Mouse (Mus musculus) hindbrain, embryonic 14.5 days (tissue): ENCODE measurements around the gene Cntnap5c. TPM values are rescaled to one million over a fixed set of nuclear protein-coding genes. Genes with fewer than 3 reads are reported as not detected.

Experiments
- ATAC-seq: fragments of 200-750 bp; cut with Nextera tagmentation; 2 replicates; pipeline ENCODE4 v1.8.0; 2017; ENCODE audit warnings: moderate number of reproducible peaks, mild to moderate bottlenecking, moderate TSS enrichment, moderate library complexity; ENCODE audit not compliant: low FRiP score
- DNase-seq: peaks from one replicate; pipeline ENCODE4 v3.0.0-alpha.2; 2015; ENCODE audit warnings: low spot score
- H3K27ac ChIP-seq: fragments of 300-500 bp; sonication (generic); 2 replicates; pipeline ENCODE4 v1.5.1; 2014; ENCODE audit warnings: mild to moderate bottlenecking, moderate library complexity
- H3K27me3 ChIP-seq: fragments of 300-500 bp; sonication (generic); 2 replicates; pipeline ENCODE4 v1.6.1; 2014; ENCODE audit warnings: mild to moderate bottlenecking, low read length, mixed read lengths; ENCODE audit not compliant: control insufficient read depth, insufficient read depth
- H3K36me3 ChIP-seq: fragments of 300-500 bp; sonication (generic); replicated peaks from 2 replicates; pipeline ENCODE4 v1.6.1; 2014; ENCODE audit not compliant: control insufficient read depth, insufficient read depth
- H3K4me1 ChIP-seq: fragments of 300-500 bp; sonication (generic); replicated peaks from 2 replicates; pipeline ENCODE4 v1.6.1; 2014; ENCODE audit warnings: antibody characterized with exemption, low read length, mixed read lengths; ENCODE audit not compliant: control insufficient read depth, insufficient read depth
- H3K4me2 ChIP-seq: fragments of 300-500 bp; sonication (generic); replicated peaks from 2 replicates; pipeline ENCODE4 v1.6.1; 2014; ENCODE audit warnings: mild to moderate bottlenecking, moderate library complexity
- H3K4me3 ChIP-seq: fragments of 300-500 bp; sonication (generic); replicated peaks from 2 replicates; pipeline ENCODE4 v1.5.1; 2014; ENCODE audit warnings: mild to moderate bottlenecking, low read length
- H3K9ac ChIP-seq: fragments of 300-500 bp; sonication (generic); 2 replicates; pipeline ENCODE4 v1.6.1; 2014
- H3K9me3 ChIP-seq: fragments of 300-500 bp; sonication (generic); 2 replicates; pipeline ENCODE4 v1.6.1; 2016; ENCODE audit warnings: low read length; ENCODE audit not compliant: control insufficient read depth
- WGBS: fragments of 180-500 bp; shearing (Covaris S2); extraction: QIAGEN DNeasy Blood & Tissue Kit; methylation state at CpG from one replicate; pipeline ENCODE4 v1.1.7; 2014; 5-methylcytosine and 5-hydroxymethylcytosine counted together
- polyA plus RNA-seq: library from polyadenylated mRNA; unstranded; fragments of >200 nt; fragmentation: Nextera tagmentation; extraction: Ambion mirVana; gene quantifications from 2 replicates; pipeline ENCODE4 v1.2.1, GENCODE M21; 2014

Cntnap5c gene
- 2.0 TPM in 2 replicates for polyA plus RNA-seq

DNA sequence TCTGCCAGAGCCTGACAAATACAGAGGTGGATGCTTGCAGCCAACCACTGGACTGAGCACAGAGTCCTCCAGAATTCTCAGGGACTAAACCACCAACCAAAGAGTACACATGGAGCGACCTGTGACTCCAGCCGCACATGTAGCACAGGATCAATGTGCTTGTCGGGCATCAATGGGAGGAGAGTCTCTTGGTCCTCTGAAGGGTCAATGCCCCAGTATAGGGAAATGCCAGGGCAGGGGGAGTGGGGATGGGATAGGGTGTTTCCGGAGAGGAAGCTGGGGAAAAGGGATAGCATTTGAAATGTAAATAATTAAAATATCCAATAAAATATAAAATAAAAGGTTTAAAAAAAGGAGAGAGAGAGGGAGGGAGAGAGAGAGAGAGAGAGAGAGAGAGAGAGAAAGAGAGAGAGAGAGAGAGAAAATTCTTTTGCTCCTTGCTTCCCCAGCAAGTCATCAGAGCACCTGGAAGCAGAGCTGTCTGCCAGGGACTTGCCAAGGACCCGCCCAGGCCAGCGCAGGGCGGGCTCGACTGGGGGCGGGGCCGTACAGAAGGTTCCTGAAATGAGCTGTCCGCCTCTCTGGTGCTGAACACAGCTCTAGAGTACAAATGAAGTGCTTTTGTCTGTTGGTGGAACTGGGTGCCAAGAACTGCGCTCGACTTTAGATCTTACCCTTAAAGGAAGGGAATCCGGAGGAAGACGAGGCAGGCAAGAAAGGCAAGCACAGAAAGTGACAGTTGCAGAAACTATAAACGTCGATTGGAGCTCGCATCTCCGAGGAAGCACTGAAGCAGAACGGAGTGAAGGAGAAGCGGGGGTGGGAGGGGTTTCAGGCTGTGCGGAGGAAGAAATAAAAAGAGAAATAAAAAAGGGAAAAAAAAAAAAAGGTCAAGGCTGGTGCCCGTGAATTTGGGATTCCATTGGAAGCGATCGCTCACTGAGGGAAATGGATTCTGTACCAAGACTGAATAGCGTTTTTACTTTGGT lies at the start of gene Cntnap5c:
Gene Cntnap5c, plus strand, starts transcription at position 949 of the 989 bp plus-strand sequence.
- ATAC-seq, result peak; percentile 90
- no peaks in the 10 kb centered on the region for H3K27me3 ChIP-seq
- WGBS, result 16% methylated on average over 26 of the region's 26 CpGs
- H3K9me3 ChIP-seq, result no peaks in the 10 kb centered on the region
- H3K4me3 ChIP-seq, result peak within 1 kb of the TSS; percentile 41
- peak; percentile 74 for DNase-seq
- H3K4me2 ChIP-seq, result peak within 1 kb of the TSS; percentile 68
- peak within 1 kb of the TSS; percentile 48 for H3K9ac ChIP-seq
- H3K27ac ChIP-seq, result no peak within 1 kb of the TSS
- peaks cover 10% of the 10 kb centered on the region; the same call in 1 of the 2 replicates for H3K4me1 ChIP-seq
- no peaks in the 10 kb centered on the region for H3K36me3 ChIP-seq

DNA sequence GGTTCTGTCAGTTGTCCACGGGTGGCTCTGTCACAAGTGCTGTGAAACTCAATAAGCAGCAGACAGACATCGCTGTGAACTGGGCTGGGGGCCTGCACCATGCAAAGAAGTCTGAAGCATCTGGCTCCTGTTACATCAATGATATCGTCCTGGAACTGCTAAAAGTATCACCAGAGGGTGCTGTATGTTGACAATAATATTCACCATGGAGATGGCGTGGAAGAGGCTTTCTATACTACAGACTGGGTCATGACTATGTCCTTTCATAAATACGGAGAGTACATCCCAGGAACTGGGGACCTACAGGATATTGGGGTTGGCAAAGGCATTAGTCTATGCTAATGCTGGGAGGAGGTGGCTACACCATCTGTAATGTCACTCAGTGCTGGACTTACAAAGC lies 27.3 kb upstream of the Cntnap5c start, which contains the start of gene Gm21834:
Gene Gm21834, minus strand, starts transcription at position 101 of the 400 bp plus-strand sequence.
- no peak for DNase-seq
- ATAC-seq, result no peak
- Histone ChIP-seq H3K4me3 (no peak within 1 kb of the TSS), H3K27me3 (no peaks in the 10 kb centered on the region), H3K4me2 (no peak within 1 kb of the TSS), H3K9ac (no peak within 1 kb of the TSS), H3K4me1 (no peaks in the 10 kb centered on the region), H3K36me3 (no peaks in the 10 kb centered on the region), H3K27ac (no peak within 1 kb of the TSS), H3K9me3 (no peaks in the 10 kb centered on the region)
- WGBS, result 86% methylated on average over 5 of the region's 5 CpGs

DNA sequence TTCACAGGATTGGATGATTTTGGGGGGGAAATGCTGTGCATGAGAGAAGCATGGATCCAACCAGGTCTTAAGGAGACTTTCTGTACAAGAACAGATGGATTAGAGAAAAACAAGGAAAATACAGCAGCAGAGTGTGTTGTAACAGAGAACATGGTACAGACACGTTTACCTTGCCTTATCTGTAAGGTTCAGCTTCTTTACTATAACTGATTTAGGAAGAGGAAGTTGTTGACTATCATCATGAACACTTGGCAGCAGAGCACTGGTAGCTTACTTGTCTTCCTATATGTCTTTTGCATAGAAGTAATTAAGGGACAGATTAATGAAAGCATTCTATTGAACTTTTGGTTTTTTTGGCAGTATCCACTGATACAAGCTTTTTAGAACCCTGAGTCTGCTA lies 11.3 kb upstream of the Cntnap5c start:
- 74% methylated on average over 1 of the region's 1 CpGs for WGBS
- ATAC-seq, result no peak
- no peak for DNase-seq

DNA sequence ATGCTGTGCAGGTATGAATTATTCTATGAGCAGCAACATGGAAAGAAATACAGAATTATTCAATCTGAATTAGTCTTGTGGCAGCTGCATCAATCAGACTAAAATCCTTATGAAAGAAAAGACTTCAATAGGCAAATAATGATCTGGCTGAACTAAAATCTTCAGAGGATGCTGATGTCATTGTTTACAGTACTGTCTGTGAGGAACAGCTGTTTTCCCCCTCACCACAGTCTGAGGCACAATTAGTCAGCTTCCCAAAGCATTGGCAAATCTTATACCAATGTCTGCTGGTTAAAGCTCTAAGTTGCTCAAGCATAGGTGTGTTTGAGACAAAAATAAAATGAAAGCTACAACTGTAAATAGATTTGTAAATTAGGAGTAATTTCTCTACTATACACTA lies 2.1 kb upstream of the Cntnap5c start:
- H3K27me3 ChIP-seq, result no peaks in the 10 kb centered on the region
- H3K9ac ChIP-seq, result no peak overlapping the region
- H3K4me3 ChIP-seq, result no peak overlapping the region
- no peaks in the 10 kb centered on the region for H3K9me3 ChIP-seq
- H3K4me1 ChIP-seq, result peaks cover 10% of the 10 kb centered on the region; the same call in 1 of the 2 replicates
- H3K36me3 ChIP-seq, result no peaks in the 10 kb centered on the region
- no peak overlapping the region for H3K4me2 ChIP-seq
- DNase-seq (no peak), ATAC-seq (no peak)
- H3K27ac ChIP-seq, result no peak overlapping the region

More for the DNA sequence above, 11.3 kb upstream of the Cntnap5c start:
- no peak overlapping the region for H3K4me2 ChIP-seq
- no peaks in the 10 kb centered on the region for H3K9me3 ChIP-seq
- H3K9ac ChIP-seq, result no peak overlapping the region
- no peaks in the 10 kb centered on the region for H3K4me1 ChIP-seq
- no peaks in the 10 kb centered on the region for H3K36me3 ChIP-seq
- no peak overlapping the region for H3K27ac ChIP-seq
- H3K4me3 ChIP-seq, result no peak overlapping the region
- no peaks in the 10 kb centered on the region for H3K27me3 ChIP-seq

DNA sequence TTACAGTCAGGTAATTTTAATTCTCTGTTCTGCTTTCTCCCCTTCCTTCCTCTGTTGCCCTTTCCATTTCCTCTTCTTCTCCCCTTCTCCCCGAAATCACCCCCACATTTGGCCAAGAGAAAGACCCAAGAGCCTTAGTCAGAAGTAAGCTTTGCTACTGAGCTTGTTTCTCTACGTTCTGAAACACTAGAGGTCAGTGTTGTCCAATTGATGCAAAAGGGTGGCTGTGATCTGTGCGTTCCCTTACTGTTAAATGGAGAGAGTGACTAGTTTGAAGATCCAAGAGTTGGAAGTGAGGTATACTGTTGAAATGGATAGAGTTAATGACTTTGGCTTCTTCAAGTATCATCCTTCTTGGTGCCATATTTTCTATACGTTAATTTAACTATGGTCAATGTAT lies 1.5 kb downstream of the Cntnap5c start:
- Histone ChIP-seq H3K4me1 (peaks cover 10% of the 10 kb centered on the region; the same call in 1 of the 2 replicates), H3K9ac (no peak overlapping the region), H3K4me2 (peak overlapping the region; percentile 68; the same call in 1 of the 2 replicates), H3K27me3 (no peaks in the 10 kb centered on the region), H3K4me3 (peak overlapping the region; percentile 9; the same call in 1 of the 2 replicates), H3K36me3 (no peaks in the 10 kb centered on the region), H3K27ac (no peak overlapping the region), H3K9me3 (no peaks in the 10 kb centered on the region)
- DNase-seq (peak; percentile 82), ATAC-seq (peak; percentile 65; the same call in 1 of the 2 replicates)
- WGBS, result 20% methylated on average over 4 of the region's 4 CpGs

DNA sequence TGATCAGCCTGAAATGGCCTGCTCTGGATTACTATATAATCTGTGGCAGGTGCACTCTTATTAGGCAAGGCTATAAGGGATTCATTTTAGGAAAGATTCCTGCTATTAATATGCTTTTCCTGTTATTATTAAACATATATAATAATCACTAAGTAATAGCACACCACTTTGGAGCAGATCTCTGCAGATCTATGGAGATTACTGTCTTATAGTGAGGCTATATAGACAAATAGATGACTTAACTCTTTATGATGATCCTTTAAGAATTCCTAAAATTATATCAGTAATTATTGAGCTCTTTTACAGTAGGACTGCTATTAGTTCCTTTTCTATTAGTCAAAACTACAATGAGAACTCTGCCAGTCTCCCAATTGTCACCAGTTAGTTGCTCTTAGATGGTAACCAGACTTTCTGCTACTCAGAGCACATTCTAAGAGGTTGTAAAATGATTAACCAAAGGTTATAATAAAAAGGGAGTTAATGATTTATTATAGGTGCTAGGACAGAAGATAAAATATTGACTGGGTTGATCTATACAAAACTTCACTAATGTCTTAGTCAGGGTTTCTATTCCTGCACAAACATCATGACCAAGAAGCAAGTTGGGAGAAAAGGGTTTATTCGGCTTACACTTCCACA lies 18.9 kb downstream of the Cntnap5c start:
- no peak overlapping the region for H3K9ac ChIP-seq
- H3K27ac ChIP-seq, result no peak overlapping the region
- no peaks in the 10 kb centered on the region for H3K27me3 ChIP-seq
- WGBS, result 100% methylated on average over 1 of the region's 1 CpGs
- H3K4me1 ChIP-seq, result no peaks in the 10 kb centered on the region
- DNase-seq, result no peak
- H3K4me2 ChIP-seq, result no peak overlapping the region
- peaks cover 8% of the 10 kb centered on the region; the same call in 1 of the 2 replicates for H3K9me3 ChIP-seq
- ATAC-seq, result no peak
- no peak overlapping the region for H3K4me3 ChIP-seq
- no peaks in the 10 kb centered on the region for H3K36me3 ChIP-seq

DNA sequence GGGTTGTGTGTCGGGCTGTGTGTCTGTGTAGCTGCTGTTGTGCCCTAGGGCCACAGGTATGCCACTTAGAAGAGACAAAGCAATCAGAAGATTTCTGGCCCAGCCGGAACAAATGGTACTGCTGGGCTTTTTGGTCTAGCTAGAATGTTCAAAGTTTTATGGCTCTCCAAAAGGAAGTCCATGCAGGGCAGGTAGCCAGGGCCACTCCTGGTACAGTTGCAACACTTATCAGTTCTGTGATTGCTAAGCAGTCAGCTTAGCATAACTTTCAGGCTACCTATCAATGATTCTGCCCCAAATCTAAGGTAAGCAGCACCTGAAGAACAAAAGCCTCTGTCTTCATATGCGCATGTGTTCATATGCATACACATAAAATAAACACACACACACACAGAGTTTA lies 26.0 kb downstream of the Cntnap5c start:
- H3K27me3 ChIP-seq, result no peaks in the 10 kb centered on the region
- no peaks in the 10 kb centered on the region for H3K36me3 ChIP-seq
- ATAC-seq (no peak), DNase-seq (no peak)
- H3K4me3 ChIP-seq, result no peak overlapping the region
- H3K9me3 ChIP-seq, result no peaks in the 10 kb centered on the region
- H3K4me2 ChIP-seq, result no peak overlapping the region
- WGBS, result 88% methylated on average over 3 of the region's 3 CpGs
- no peaks in the 10 kb centered on the region for H3K4me1 ChIP-seq
- no peak overlapping the region for H3K27ac ChIP-seq
- H3K9ac ChIP-seq, result no peak overlapping the region

DNA sequence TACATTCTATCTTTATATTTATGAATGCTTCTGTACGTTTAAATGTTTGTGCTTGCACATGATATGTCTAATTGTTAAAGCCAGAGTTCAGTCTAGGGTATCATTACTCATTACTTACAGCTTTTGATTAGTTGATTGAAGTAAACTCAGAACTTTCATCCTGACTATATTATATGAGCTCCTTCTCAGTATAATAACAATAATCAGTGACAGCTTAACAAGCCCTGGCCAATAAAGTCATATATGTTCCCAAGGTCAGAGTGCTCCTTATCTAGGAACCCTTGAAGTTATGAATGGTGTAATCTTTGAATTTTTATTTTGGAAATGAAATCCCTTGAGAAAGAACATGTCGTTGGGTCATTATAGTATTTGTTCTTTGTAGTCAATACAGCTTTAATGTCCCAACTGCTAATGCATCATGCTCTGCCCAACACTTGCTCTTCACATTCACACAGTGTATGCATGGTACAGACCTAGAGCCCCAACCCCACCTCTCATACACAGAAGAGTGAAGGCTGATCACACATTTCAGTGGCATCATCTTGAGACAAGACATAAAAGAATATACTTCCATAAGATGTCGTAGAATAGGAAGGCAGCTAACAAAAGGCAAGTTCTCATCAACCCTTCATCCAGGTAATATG lies 27.4 kb downstream of the Cntnap5c start:
- H3K4me1 ChIP-seq, result no peaks in the 10 kb centered on the region
- 87% methylated on average over 3 of the region's 3 CpGs for WGBS
- H3K4me2 ChIP-seq, result no peak overlapping the region
- H3K36me3 ChIP-seq, result no peaks in the 10 kb centered on the region
- no peak overlapping the region for H3K27ac ChIP-seq
- ATAC-seq (no peak), DNase-seq (no peak)
- no peak overlapping the region for H3K4me3 ChIP-seq
- H3K27me3 ChIP-seq, result no peaks in the 10 kb centered on the region
- no peak overlapping the region for H3K9ac ChIP-seq
- H3K9me3 ChIP-seq, result no peaks in the 10 kb centered on the region
